Mouse (Mus musculus) hindbrain, postnatal 0 days (tissue): ENCODE data around the gene Sbno2. TPM values are rescaled to one million over a fixed set of nuclear protein-coding genes. Genes with fewer than 3 reads are reported as not detected.

ENCODE experiments used
- ATAC-seq: fragments of 200-750 bp; cut with Nextera tagmentation; 2 replicates; pipeline ENCODE4 v1.8.0; 2017; ENCODE audit warnings: mild to moderate bottlenecking, moderate TSS enrichment, moderate library complexity
- DNase-seq: peaks from one replicate; pipeline ENCODE4 v3.0.0-alpha.2; 2015; ENCODE audit warnings: low spot score
- H3K27ac ChIP-seq: fragments of 300-500 bp; sonication (generic); 2 replicates; pipeline ENCODE4 v1.5.1; 2014; ENCODE audit warnings: mild to moderate bottlenecking
- H3K27me3 ChIP-seq: fragments of 300-500 bp; sonication (generic); 2 replicates; pipeline ENCODE4 v1.6.1; 2014; ENCODE audit warnings: low read length, mixed read lengths; ENCODE audit not compliant: insufficient read depth
- H3K36me3 ChIP-seq: fragments of 300-500 bp; sonication (generic); 2 replicates; pipeline ENCODE4 v1.6.1; 2014; ENCODE audit warnings: low read length, mixed read lengths; ENCODE audit not compliant: insufficient read depth
- H3K4me1 ChIP-seq: fragments of 300-500 bp; sonication (generic); 2 replicates; pipeline ENCODE4 v1.6.1; 2014; ENCODE audit warnings: antibody characterized with exemption, low read length, mixed read lengths; ENCODE audit not compliant: insufficient read depth
- H3K4me2 ChIP-seq: fragments of 300-500 bp; sonication (generic); 2 replicates; pipeline ENCODE4 v1.6.1; 2014; ENCODE audit warnings: low read depth, mild to moderate bottlenecking, low read length, moderate library complexity, mixed read lengths
- H3K4me3 ChIP-seq: fragments of 300-500 bp; sonication (generic); 2 replicates; pipeline ENCODE4 v1.5.1; 2014; ENCODE audit warnings: low read length
- H3K9ac ChIP-seq: fragments of 300-500 bp; sonication (generic); replicated peaks from 2 replicates; pipeline ENCODE4 v1.6.1; 2014; ENCODE audit warnings: mild to moderate bottlenecking, low read length, moderate library complexity, mixed read lengths
- H3K9me3 ChIP-seq: fragments of 300-500 bp; sonication (generic); 2 replicates; pipeline ENCODE4 v1.6.1; 2016; ENCODE audit warnings: low read length, mixed read lengths
- CTCF ChIP-seq: IDR thresholded peaks from 2 replicates; pipeline ENCODE4 v1.5.1; 2016; ENCODE audit warnings: antibody characterized with exemption, control low read depth, low read depth
- WGBS: fragments of 180-500 bp; shearing (Covaris S2); extraction: QIAGEN DNeasy Blood & Tissue Kit; methylation state at CpG from one replicate; pipeline ENCODE4 v1.1.7; 2014; 5-methylcytosine and 5-hydroxymethylcytosine counted together
- polyA plus RNA-seq: library from polyadenylated mRNA; unstranded; fragments of >200 nt; fragmentation: Nextera tagmentation; extraction: Ambion mirVana; gene quantifications from 2 replicates; pipeline ENCODE4 v1.2.1, GENCODE M21; 2015
- total RNA-seq: library from RNA; depleted of rRNA; stranded (reverse); fragments of >200 nt; gene quantifications from 2 replicates; pipeline ENCODE4 v1.2.3, GENCODE M21; 2014; rRNA removed

Sbno2 gene
- total and polyA plus RNA-seq, 2 experiments from 2014 or later = 6.9 to 23.7 TPM

GRCm38 (mm10) chr10:80017361-80017760 is 88.0 kb downstream of the Sbno2 start:
- Histone ChIP-seq H3K4me2 (no peak overlapping the region), H3K4me1 (no peaks in the 10 kb centered on the region), H3K9me3 (no peaks in the 10 kb centered on the region), H3K27me3 (peaks cover 16% of the 10 kb centered on the region), H3K36me3 (no peaks in the 10 kb centered on the region), H3K27ac (no peak overlapping the region), H3K4me3 (no peak overlapping the region), H3K9ac (no peak overlapping the region)
- 68% methylated on average over 3 of the region's 3 CpGs for WGBS
- no peak for TF ChIP-seq CTCF
- no peak for DNase-seq
- ATAC-seq = no peak

GRCm38 (mm10) chr10:80016931-80017330 is 88.4 kb downstream of the Sbno2 start:
- 90% methylated on average over 10 of the region's 10 CpGs for WGBS
- H3K27me3 ChIP-seq = peaks cover 16% of the 10 kb centered on the region

DNA sequence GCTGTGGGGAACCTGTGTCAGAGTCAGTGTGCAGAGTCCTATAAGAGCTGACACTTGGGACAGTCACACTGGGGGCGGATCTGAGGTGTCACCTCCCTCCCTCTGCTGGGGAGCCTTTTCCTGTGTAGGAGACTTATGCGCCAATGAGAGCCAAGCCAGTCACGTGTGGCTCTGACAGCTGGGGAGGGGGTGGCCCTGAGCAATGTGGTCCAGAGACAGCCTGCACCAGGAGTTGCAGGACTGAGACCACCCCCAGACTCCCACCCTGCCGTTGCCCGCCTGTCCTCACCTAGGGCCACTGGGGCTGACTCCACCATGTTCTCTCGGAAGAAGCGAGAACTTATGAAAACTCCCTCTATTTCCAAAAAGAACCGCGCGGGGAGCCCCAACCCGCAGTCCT is 88.9 kb downstream of the Sbno2 start, which contains the start of gene Arhgap45:
Gene Arhgap45, plus strand, starts transcription at position 143 of the 400 bp plus-strand sequence.
- Histone ChIP-seq H3K4me1 (no peaks in the 10 kb centered on the region), H3K36me3 (peaks cover 3% of the 10 kb centered on the region; the same call in 1 of the 2 replicates), H3K27me3 (peaks cover 16% of the 10 kb centered on the region), H3K9ac (no peak within 1 kb of the TSS), H3K4me2 (no peak within 1 kb of the TSS), H3K27ac (no peak within 1 kb of the TSS), H3K4me3 (no peak within 1 kb of the TSS), H3K9me3 (peaks cover under 1% of the 10 kb centered on the region; the same call in 1 of the 2 replicates)
- WGBS = 66% methylated on average over 11 of the region's 11 CpGs
- DNase-seq = no peak
- no peak for TF ChIP-seq CTCF
- ATAC-seq = no peak

More at GRCm38 (mm10) chr10:80016931-80017330, 88.4 kb downstream of the Sbno2 start:
- Histone ChIP-seq H3K9ac (no peak overlapping the region), H3K36me3 (no peaks in the 10 kb centered on the region), H3K4me3 (no peak overlapping the region), H3K4me1 (no peaks in the 10 kb centered on the region), H3K9me3 (no peaks in the 10 kb centered on the region), H3K4me2 (no peak overlapping the region), H3K27ac (no peak overlapping the region)
- no peak for TF ChIP-seq CTCF
- DNase-seq = no peak
- ATAC-seq = no peak

- H3K9me3 ChIP-seq = peaks cover 10% of the 10 kb centered on the region
- H3K27ac ChIP-seq = no peak overlapping the region
- H3K27me3 ChIP-seq = peaks cover 16% of the 10 kb centered on the region
- ATAC-seq (no peak), DNase-seq (no peak)
- TF ChIP-seq CTCF = no peak
- no peak overlapping the region for H3K4me2 ChIP-seq
- no peak overlapping the region for H3K9ac ChIP-seq
- no peaks in the 10 kb centered on the region for H3K4me1 ChIP-seq
- H3K4me3 ChIP-seq = no peak overlapping the region
- 81% methylated on average over 10 of the region's 10 CpGs for WGBS
- peaks cover 9% of the 10 kb centered on the region; the same call in 1 of the 2 replicates for H3K36me3 ChIP-seq
These were observed 89.8 kb downstream of the Sbno2 start for GRCm38 (mm10) chr10:80015583-80015982.

DNA sequence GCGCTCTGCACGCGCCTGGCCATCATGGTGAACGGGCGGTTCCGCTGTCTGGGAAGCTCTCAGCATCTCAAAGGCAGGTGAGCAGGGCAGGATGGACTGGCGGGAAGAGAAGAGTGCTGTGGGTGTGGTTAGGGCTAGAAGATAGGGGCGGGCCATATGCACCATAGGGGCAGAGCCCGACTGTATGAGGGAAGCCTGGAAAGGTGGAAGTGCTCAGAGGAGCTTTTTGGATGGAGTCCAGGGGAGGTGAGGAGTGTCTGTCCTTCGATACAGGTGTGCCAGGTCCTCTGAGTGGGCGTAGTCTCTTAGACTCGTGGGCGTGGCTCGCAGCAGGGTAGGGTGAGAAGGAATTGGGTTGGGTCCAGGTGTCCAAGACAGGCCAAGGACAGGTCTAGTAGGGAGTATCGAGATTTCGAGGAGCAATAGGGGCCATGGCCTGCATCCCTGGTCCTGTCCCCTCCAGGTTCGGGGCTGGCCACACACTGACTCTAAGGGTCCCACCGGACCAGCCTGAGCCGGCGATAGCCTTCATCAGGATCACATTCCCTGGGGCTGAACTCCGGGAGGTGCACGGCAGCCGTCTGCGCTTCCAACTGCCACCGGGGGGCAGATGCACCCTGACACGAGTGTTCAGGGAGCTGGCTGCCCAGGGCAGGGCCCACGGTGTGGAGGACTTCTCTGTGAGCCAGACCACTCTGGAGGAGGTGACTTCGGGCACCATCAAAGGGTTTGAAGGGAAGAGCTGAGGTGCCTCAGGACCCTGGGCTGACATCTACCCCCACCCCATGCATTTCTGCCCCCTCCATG is 90.7 kb downstream of the Sbno2 start:
- H3K4me2 ChIP-seq = no peak overlapping the region
- no peaks in the 10 kb centered on the region for H3K4me1 ChIP-seq
- peaks cover 16% of the 10 kb centered on the region for H3K27me3 ChIP-seq
- H3K4me3 ChIP-seq = no peak overlapping the region
- no peak; the same call in 1 of the 2 replicates for ATAC-seq
- TF ChIP-seq CTCF = peak; percentile 17; the same call in 1 of the 2 replicates
- peaks cover 15% of the 10 kb centered on the region; the same call in 1 of the 2 replicates for H3K36me3 ChIP-seq
- H3K9ac ChIP-seq = no peak overlapping the region
- 32% methylated on average over 28 of the region's 28 CpGs for WGBS
- H3K27ac ChIP-seq = no peak overlapping the region
- peaks cover 19% of the 10 kb centered on the region for H3K9me3 ChIP-seq
- no peak for DNase-seq

GRCm38 (mm10) chr10:80013609-80014008 is 91.8 kb downstream of the Sbno2 start:
- WGBS = 37% methylated on average over 25 of the region's 25 CpGs
- no peak overlapping the region for H3K4me2 ChIP-seq
- H3K4me1 ChIP-seq = no peaks in the 10 kb centered on the region
- H3K36me3 ChIP-seq = peaks cover 17% of the 10 kb centered on the region; the same call in 1 of the 2 replicates
- no peak overlapping the region for H3K27ac ChIP-seq
- DNase-seq (no peak), ATAC-seq (no peak)
- peaks cover 21% of the 10 kb centered on the region for H3K9me3 ChIP-seq
- TF ChIP-seq CTCF = no peak
- no peak overlapping the region for H3K9ac ChIP-seq
- H3K27me3 ChIP-seq = peaks cover 14% of the 10 kb centered on the region
- H3K4me3 ChIP-seq = no peak overlapping the region

GRCm38 (mm10) chr10:80011740-80012139 is 93.6 kb downstream of the Sbno2 start:
- peaks cover 17% of the 10 kb centered on the region; the same call in 1 of the 2 replicates for H3K36me3 ChIP-seq
- no peak overlapping the region for H3K4me2 ChIP-seq
- ATAC-seq (no peak), DNase-seq (no peak)
- no peak overlapping the region for H3K27ac ChIP-seq
- no peak overlapping the region for H3K4me3 ChIP-seq
- H3K27me3 ChIP-seq = peaks cover 12% of the 10 kb centered on the region; the same call in 1 of the 2 replicates
- no peak for TF ChIP-seq CTCF
- 90% methylated on average over 6 of the region's 6 CpGs for WGBS
- no peak overlapping the region for H3K9ac ChIP-seq
- peaks cover 21% of the 10 kb centered on the region for H3K9me3 ChIP-seq
- H3K4me1 ChIP-seq = no peaks in the 10 kb centered on the region

Other genes with a start within 250 kb of the Sbno2 start
Only the 30 nearest of the 34 such genes appear.
- gene Elane, start 219.3 kb downstream of the Sbno2 start, total RNA-seq = not detected in 2 replicates
- 0.24 TPM in 1 of 2 replicates, not detected in the other for gene Elane, start 219.3 kb downstream of the Sbno2 start, polyA plus RNA-seq
- gene Cfd, start 214.7 kb downstream of the Sbno2 start, total RNA-seq = not detected in 2 replicates
- gene Cfd, start 214.7 kb downstream of the Sbno2 start, polyA plus RNA-seq = not detected in 2 replicates
- 71.4 and 82.2 TPM in 2 replicates for gene Med16, start 196.6 kb downstream of the Sbno2 start, total RNA-seq
- 43.2 and 48.4 TPM in 2 replicates for gene Med16, start 196.6 kb downstream of the Sbno2 start, polyA plus RNA-seq
- gene Gm26602, start 194.7 kb downstream of the Sbno2 start, total RNA-seq = not detected in 2 replicates
- gene Gm26602, start 194.7 kb downstream of the Sbno2 start, polyA plus RNA-seq = 4.9 and 17.2 TPM in 2 replicates
- 7.7 and 9.4 TPM in 2 replicates for gene Kiss1r, start 188.6 kb downstream of the Sbno2 start, total RNA-seq
- gene Kiss1r, start 188.6 kb downstream of the Sbno2 start, polyA plus RNA-seq = 3.4 and 3.9 TPM in 2 replicates
- 111 and 133 TPM in 2 replicates for gene R3hdm4, start 184.4 kb downstream of the Sbno2 start, total RNA-seq
- gene R3hdm4, start 184.4 kb downstream of the Sbno2 start, polyA plus RNA-seq = 252 and 267 TPM in 2 replicates
- gene Arid3a, start 178.5 kb downstream of the Sbno2 start, total RNA-seq = 9.7 and 10.1 TPM in 2 replicates
- gene Arid3a, start 178.5 kb downstream of the Sbno2 start, polyA plus RNA-seq = 2.5 and 2.6 TPM in 2 replicates
- gene Wdr18, start 145.4 kb downstream of the Sbno2 start, total RNA-seq = 74.6 and 81.6 TPM in 2 replicates
- gene Wdr18, start 145.4 kb downstream of the Sbno2 start, polyA plus RNA-seq = 109 TPM in 2 replicates
- gene Grin3b, start 134.9 kb downstream of the Sbno2 start, total RNA-seq = 0.68 and 0.97 TPM in 2 replicates
- gene Grin3b, start 134.9 kb downstream of the Sbno2 start, polyA plus RNA-seq = 0.20 and 0.51 TPM in 2 replicates
- gene Tmem259, start 121.2 kb downstream of the Sbno2 start, total RNA-seq = 161 and 179 TPM in 2 replicates
- gene Tmem259, start 121.2 kb downstream of the Sbno2 start, polyA plus RNA-seq = 25.6 and 27.1 TPM in 2 replicates
- 17.2 and 17.9 TPM in 2 replicates for gene Cnn2, start 117.0 kb downstream of the Sbno2 start, total RNA-seq
- 15.0 and 16.4 TPM in 2 replicates for gene Cnn2, start 117.0 kb downstream of the Sbno2 start, polyA plus RNA-seq
- 11.6 and 19.1 TPM in 2 replicates for gene Abca7, start 109.1 kb downstream of the Sbno2 start, total RNA-seq
- gene Abca7, start 109.1 kb downstream of the Sbno2 start, polyA plus RNA-seq = 2.3 and 2.4 TPM in 2 replicates
- gene Arhgap45, start 88.9 kb downstream of the Sbno2 start, total RNA-seq = 2.9 and 3.3 TPM in 2 replicates
- gene Arhgap45, start 88.9 kb downstream of the Sbno2 start, polyA plus RNA-seq = 1.7 and 1.8 TPM in 2 replicates
- 93.3 and 100 TPM in 2 replicates for gene Polr2e, start 65.8 kb downstream of the Sbno2 start, total RNA-seq
- gene Polr2e, start 65.8 kb downstream of the Sbno2 start, polyA plus RNA-seq = 143 TPM in 2 replicates
- 373 and 379 TPM in 2 replicates for gene Gpx4, start 58.4 kb downstream of the Sbno2 start, total RNA-seq
- gene Gpx4, start 58.4 kb downstream of the Sbno2 start, polyA plus RNA-seq = 757 and 762 TPM in 2 replicates
- gene Stk11, start 10.2 kb upstream of the Sbno2 start, total RNA-seq = 86.4 and 86.6 TPM in 2 replicates
- 13.9 and 15.0 TPM in 2 replicates for gene Stk11, start 10.2 kb upstream of the Sbno2 start, polyA plus RNA-seq
- gene Atp5d, start 33.1 kb upstream of the Sbno2 start, total RNA-seq = 273 and 303 TPM in 2 replicates
- 733 and 736 TPM in 2 replicates for gene Atp5d, start 33.1 kb upstream of the Sbno2 start, polyA plus RNA-seq
- 270 and 288 TPM in 2 replicates for gene Cbarp, start 35.3 kb upstream of the Sbno2 start, total RNA-seq
- 95.5 and 106 TPM in 2 replicates for gene Cbarp, start 35.3 kb upstream of the Sbno2 start, polyA plus RNA-seq
- gene Midn, start 42.7 kb upstream of the Sbno2 start, total RNA-seq = 146 and 172 TPM in 2 replicates
- 14.7 and 15.8 TPM in 2 replicates for gene Midn, start 42.7 kb upstream of the Sbno2 start, polyA plus RNA-seq
- 257 and 261 TPM in 2 replicates for gene Cirbp, start 60.4 kb upstream of the Sbno2 start, total RNA-seq
- 730 and 732 TPM in 2 replicates for gene Cirbp, start 60.4 kb upstream of the Sbno2 start, polyA plus RNA-seq
- 2.6 and 3.2 TPM in 2 replicates for gene 1600002K03Rik, start 67.4 kb upstream of the Sbno2 start, total RNA-seq
- 4.3 and 4.4 TPM in 2 replicates for gene 1600002K03Rik, start 67.4 kb upstream of the Sbno2 start, polyA plus RNA-seq
- gene Efna2, start 73.9 kb upstream of the Sbno2 start, total RNA-seq = 24.0 and 32.8 TPM in 2 replicates
- gene Efna2, start 73.9 kb upstream of the Sbno2 start, polyA plus RNA-seq = 23.2 and 23.8 TPM in 2 replicates
- 41.5 and 49.3 TPM in 2 replicates for gene Mum1, start 120.9 kb upstream of the Sbno2 start, total RNA-seq
- 45.8 and 45.9 TPM in 2 replicates for gene Mum1, start 120.9 kb upstream of the Sbno2 start, polyA plus RNA-seq
- 246 and 291 TPM in 2 replicates for gene Ndufs7, start 143.6 kb upstream of the Sbno2 start, total RNA-seq
- 410 and 430 TPM in 2 replicates for gene Ndufs7, start 143.6 kb upstream of the Sbno2 start, polyA plus RNA-seq
- gene Gamt, start 155.4 kb upstream of the Sbno2 start, total RNA-seq = 40.9 and 44.5 TPM in 2 replicates
- gene Gamt, start 155.4 kb upstream of the Sbno2 start, polyA plus RNA-seq = 32.4 and 35.9 TPM in 2 replicates
- gene Dazap1, start 155.9 kb upstream of the Sbno2 start, total RNA-seq = 79.1 and 104 TPM in 2 replicates
- gene Dazap1, start 155.9 kb upstream of the Sbno2 start, polyA plus RNA-seq = 38.5 and 39.4 TPM in 2 replicates
- gene Rps15, start 186.9 kb upstream of the Sbno2 start, total RNA-seq = 1,031 and 1,483 TPM in 2 replicates
- 676 and 682 TPM in 2 replicates for gene Rps15, start 186.9 kb upstream of the Sbno2 start, polyA plus RNA-seq
- 358 and 374 TPM in 2 replicates for gene Apc2, start 190.4 kb upstream of the Sbno2 start, total RNA-seq
- gene Apc2, start 190.4 kb upstream of the Sbno2 start, polyA plus RNA-seq = 81.3 and 97.6 TPM in 2 replicates
- 28.9 and 36.0 TPM in 2 replicates for gene 2310011J03Rik, start 215.0 kb upstream of the Sbno2 start, total RNA-seq
- gene 2310011J03Rik, start 215.0 kb upstream of the Sbno2 start, polyA plus RNA-seq = 35.7 and 38.4 TPM in 2 replicates
- 3.8 and 6.7 TPM in 2 replicates for gene Pcsk4, start 223.9 kb upstream of the Sbno2 start, total RNA-seq
- gene Pcsk4, start 223.9 kb upstream of the Sbno2 start, polyA plus RNA-seq = 11.0 and 11.8 TPM in 2 replicates